Mouse (Mus musculus) liver, embryonic 14.5 days (tissue): ENCODE data around the gene Tmed10. TPM values are rescaled to one million over a fixed set of nuclear protein-coding genes. Genes with fewer than 3 reads are reported as not detected.

Source experiments
- ATAC-seq: fragments of 200-750 bp; cut with Nextera tagmentation; 2 replicates; pipeline ENCODE4 v1.8.0; 2017; ENCODE audit warnings: moderate number of reproducible peaks, mild to moderate bottlenecking, moderate library complexity; ENCODE audit not compliant: insufficient read depth
- DNase-seq, 3 experiments: peaks; one replicate each; pipeline ENCODE4 v3.0.0-alpha.2; 2012 to 2013; ENCODE audit warnings: low read depth in 3 of 3, low spot score in 3 of 3
- H3K27ac ChIP-seq: fragments of 300-500 bp; sonication (generic); 2 replicates; pipeline ENCODE4 v1.5.1; 2014; ENCODE audit warnings: moderate library complexity, mild to moderate bottlenecking, control low read depth, inconsistent platforms
- H3K27me3 ChIP-seq: fragments of 300-500 bp; sonication (generic); 2 replicates; pipeline ENCODE4 v1.6.1; 2014; ENCODE audit warnings: mild to moderate bottlenecking, low read length, moderate library complexity; ENCODE audit not compliant: control insufficient read depth, insufficient read depth
- H3K36me3 ChIP-seq: fragments of 300-500 bp; sonication (generic); replicated peaks from 2 replicates; pipeline ENCODE4 v1.6.1; 2014; ENCODE audit warnings: low read depth; ENCODE audit not compliant: control insufficient read depth, insufficient read depth
- H3K4me1 ChIP-seq, 2 experiments: fragments of 200-500 bp in 1 of 2; fragments of 300-500 bp in 1 of 2; sonication (generic) in 1 of 2; replicated peaks; 2 replicates each; pipeline ENCODE4 v1.6.1; 2012 to 2014; ENCODE audit warnings: antibody characterized with exemption in 1 of 2, inconsistent platforms in 1 of 2, low read length in 1 of 2; ENCODE audit not compliant: control insufficient read depth in 2 of 2, insufficient read depth in 2 of 2
- H3K4me2 ChIP-seq: fragments of 300-500 bp; sonication (generic); 2 replicates; pipeline ENCODE4 v1.6.1; 2014; ENCODE audit warnings: low read depth, mild to moderate bottlenecking, control low read depth, moderate library complexity
- H3K4me3 ChIP-seq, 2 experiments: fragments of 200-500 bp in 1 of 2; fragments of 300-500 bp in 1 of 2; sonication (generic) in 1 of 2; 2 replicates each; pipeline ENCODE4 v1.5.1; 2012 to 2014; ENCODE audit warnings: low read depth in 2 of 2, low read length in 2 of 2, mild to moderate bottlenecking in 2 of 2, control low read depth in 1 of 2, inconsistent platforms in 1 of 2, moderate library complexity in 1 of 2; ENCODE audit not compliant: insufficient read depth in 1 of 2
- H3K9ac ChIP-seq: fragments of 300-500 bp; sonication (generic); replicated peaks from 2 replicates; pipeline ENCODE4 v1.6.1; 2014; ENCODE audit warnings: mild to moderate bottlenecking, control low read depth, moderate library complexity
- H3K9me3 ChIP-seq: fragments of 300-500 bp; sonication (generic); 2 replicates; pipeline ENCODE4 v1.6.1; 2016; ENCODE audit warnings: low read length, mixed read lengths; ENCODE audit not compliant: control insufficient read depth
- CTCF ChIP-seq: IDR thresholded peaks from 2 replicates; pipeline ENCODE4 v1.5.1; 2016; ENCODE audit warnings: antibody characterized with exemption, low read depth, control low read depth
- EP300 ChIP-seq: IDR thresholded peaks from 2 replicates; pipeline ENCODE4 v1.6.1; 2016; ENCODE audit warnings: antibody characterized with exemption, low read depth
- WGBS: fragments of 180-500 bp; shearing (Covaris S2); extraction: QIAGEN DNeasy Blood & Tissue Kit; methylation state at CpG from one replicate; pipeline ENCODE4 v1.1.7; 2014; ENCODE audit not compliant: insufficient replicate concordance; 5-methylcytosine and 5-hydroxymethylcytosine counted together
- polyA plus RNA-seq, 2 experiments: library from polyadenylated mRNA; depleted of rRNA in 1 of 2; stranded (reverse) in 1 of 2; unstranded in 1 of 2; fragments of >200 nt; fragmentation: Nextera tagmentation in 1 of 2; extraction: Ambion mirVana in 1 of 2; gene quantifications; 2 replicates each; pipeline versions ENCODE4 v1.2.1 to v1.2.3; 2012 to 2014

Gene Tmed10
- polyA plus RNA-seq, 2 experiments = 67.2 to 175 TPM

DNA sequence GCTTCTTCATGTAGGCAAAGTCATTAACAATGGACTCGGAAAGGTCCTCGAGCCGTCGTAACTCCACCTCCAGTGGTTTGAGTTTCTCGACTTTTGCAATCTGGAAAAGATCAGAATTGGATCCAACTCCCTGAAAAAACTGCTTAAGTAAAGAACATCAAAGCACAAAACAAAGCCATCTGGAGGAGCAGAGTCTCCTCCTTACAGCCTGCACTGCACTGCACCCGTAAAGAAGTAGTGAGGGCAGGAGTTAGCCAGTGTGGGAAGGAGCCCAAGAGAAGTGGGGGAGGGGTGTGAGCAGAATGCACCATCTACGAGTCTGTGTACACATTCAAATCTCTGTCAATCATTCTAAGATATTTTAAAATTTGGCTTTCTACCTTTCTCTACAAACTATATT is 30.4 kb downstream of the Tmed10 start:
- Histone ChIP-seq H3K4me2 (no peak overlapping the region), H3K9me3 (no peaks in the 10 kb centered on the region), H3K36me3 (peaks cover 18% of the 10 kb centered on the region), H3K27ac (no peak overlapping the region), H3K9ac (no peak overlapping the region), H3K4me3 (no peak overlapping the region), H3K27me3 (no peaks in the 10 kb centered on the region), H3K4me1 (peaks cover 6 to 8% of the 10 kb centered on the region in 2 experiments)
- no peak for ATAC-seq
- no peak for DNase-seq
- 75% methylated on average over 7 of the region's 7 CpGs for WGBS
- no peak for TF ChIP-seq EP300
- no peak for TF ChIP-seq CTCF

DNA sequence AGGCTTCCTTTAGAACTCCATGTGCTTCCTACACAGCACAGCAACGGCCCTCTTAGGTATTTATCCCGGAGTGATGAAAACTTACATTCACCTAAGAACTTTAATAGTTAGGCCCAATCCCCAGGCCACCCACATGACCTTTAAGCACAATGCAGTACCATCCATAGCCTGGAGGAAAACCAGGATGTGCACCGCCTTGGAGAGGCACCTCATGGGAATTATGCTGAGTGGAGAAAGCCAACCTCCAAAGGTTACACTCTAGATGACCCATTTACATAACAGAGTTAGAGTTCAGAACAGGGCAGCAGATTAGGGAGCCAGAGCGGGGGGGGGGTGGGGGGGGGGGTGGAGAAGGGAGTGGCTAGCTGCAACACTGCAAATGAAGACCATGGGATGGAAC is 32.3 kb downstream of the Tmed10 start:
- DNase-seq (no peak), ATAC-seq (no peak)
- no peak overlapping the region for H3K27ac ChIP-seq
- H3K27me3 ChIP-seq = no peaks in the 10 kb centered on the region
- H3K9ac ChIP-seq = no peak overlapping the region
- H3K4me2 ChIP-seq = no peak overlapping the region
- peaks cover 6% of the 10 kb centered on the region for H3K36me3 ChIP-seq
- TF ChIP-seq CTCF = no peak
- no peak overlapping the region for H3K4me3 ChIP-seq
- H3K9me3 ChIP-seq = no peaks in the 10 kb centered on the region
- peaks cover 13 to 17% of the 10 kb centered on the region in 2 experiments for H3K4me1 ChIP-seq
- 69% methylated on average over 4 of the region's 4 CpGs for WGBS

DNA sequence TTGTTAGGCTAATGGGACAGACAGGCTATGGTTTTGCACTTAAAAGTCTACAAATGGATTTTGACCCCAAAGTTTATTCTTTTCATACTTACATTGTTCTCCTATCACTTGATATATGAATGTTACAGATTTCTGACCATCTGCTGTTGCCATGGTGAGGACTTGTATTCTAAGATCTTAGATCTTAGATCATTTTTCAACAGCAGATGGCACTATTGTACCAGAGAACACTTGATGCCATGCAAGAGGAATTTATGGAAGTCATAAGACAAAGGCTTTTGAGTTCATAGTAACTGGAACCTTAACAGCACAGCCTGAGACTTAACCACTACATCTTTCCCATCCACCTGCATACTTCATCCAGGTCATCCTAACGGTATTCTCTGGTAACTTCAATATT is 33.5 kb downstream of the Tmed10 start:
- TF ChIP-seq CTCF = peak; percentile 33; the same call in 1 of the 2 replicates
- TF ChIP-seq EP300 = no peak
- H3K9ac ChIP-seq = no peak overlapping the region
- 43% methylated on average over 1 of the region's 1 CpGs for WGBS
- ATAC-seq = no peak
- H3K27ac ChIP-seq = no peak overlapping the region
- no peaks in the 10 kb centered on the region for H3K27me3 ChIP-seq
- H3K4me3 ChIP-seq = no peak overlapping the region
- H3K4me1 ChIP-seq = peaks cover 15 to 20% of the 10 kb centered on the region in 2 experiments
- H3K36me3 ChIP-seq = peaks cover 6% of the 10 kb centered on the region
- DNase-seq = peak; percentile 52 to 67 (median 54)
- no peaks in the 10 kb centered on the region for H3K9me3 ChIP-seq
- H3K4me2 ChIP-seq = no peak overlapping the region

DNA sequence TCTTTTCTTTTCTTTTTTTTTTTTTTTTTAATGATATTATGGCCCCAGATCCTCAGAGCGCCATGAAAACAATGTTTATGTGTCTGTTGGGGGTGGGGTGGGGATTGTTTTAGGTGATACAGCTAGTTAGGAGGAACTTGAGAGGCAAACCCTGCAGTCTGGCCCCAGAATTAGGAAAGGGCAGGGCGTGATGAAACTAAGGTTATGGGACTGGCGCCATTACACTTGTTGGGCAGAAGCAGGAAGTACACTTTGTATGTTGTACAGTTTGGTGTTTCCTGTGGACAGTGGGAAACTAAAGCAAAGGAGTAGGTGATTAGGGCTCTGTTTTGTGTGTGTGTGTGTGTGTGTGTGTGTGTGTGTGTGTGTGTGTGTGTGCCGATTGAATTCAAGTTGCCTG is 34.7 kb downstream of the Tmed10 start:
- peak in 2 of 3 experiments; percentile 39 to 57 for DNase-seq

DNA sequence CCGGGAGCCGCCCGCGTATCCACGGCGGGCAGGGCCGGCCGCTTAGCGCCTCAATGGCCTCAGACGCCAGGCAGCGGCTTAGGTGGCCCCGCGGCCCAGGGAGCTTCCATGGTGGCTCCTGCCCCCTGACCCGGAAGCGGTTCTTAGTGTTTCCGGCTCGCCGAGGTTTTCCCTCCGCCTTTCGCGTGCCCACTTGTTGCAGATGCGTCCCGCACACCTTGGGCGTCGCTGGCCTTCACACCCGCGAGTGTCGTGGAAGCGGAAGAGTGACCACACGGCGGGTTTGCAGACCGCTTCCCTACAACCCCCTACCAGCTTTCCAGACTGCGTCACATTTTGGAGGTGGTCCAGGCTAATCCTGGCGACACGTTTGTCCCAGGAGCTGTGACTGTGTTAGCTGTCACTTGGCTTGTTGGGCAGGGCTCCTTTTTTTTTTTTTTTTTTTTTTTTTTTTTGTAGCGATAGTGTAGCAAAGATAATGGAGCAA is 35.4 kb downstream of the Tmed10 start, which contains the start of gene Nek9:
Nek9 (minus strand) TSS at position 120 of the 487 bp plus-strand sequence.
- Histone ChIP-seq H3K9ac (peak within 1 kb of the TSS; percentile 80), H3K27ac (peak within 1 kb of the TSS; percentile 57), H3K9me3 (no peaks in the 10 kb centered on the region), H3K36me3 (peaks cover 8% of the 10 kb centered on the region), H3K4me1 (peaks cover 15 to 20% of the 10 kb centered on the region in 2 experiments), H3K27me3 (no peaks in the 10 kb centered on the region), H3K4me3 (peak within 1 kb of the TSS; percentile 85 to 88), H3K4me2 (peak within 1 kb of the TSS; percentile 86)
- no peak for TF ChIP-seq EP300
- no peak for TF ChIP-seq CTCF
- DNase-seq (peak; percentile 85 to 87 (median 85)), ATAC-seq (peak; percentile 85)
- under 1% methylated on average over 36 of the region's 36 CpGs for WGBS

More for the DNA sequence above, 34.7 kb downstream of the Tmed10 start:
- Histone ChIP-seq H3K9me3 (no peaks in the 10 kb centered on the region), H3K36me3 (peaks cover 6% of the 10 kb centered on the region), H3K27me3 (no peaks in the 10 kb centered on the region), H3K4me1 (peaks cover 15 to 20% of the 10 kb centered on the region in 2 experiments), H3K4me2 (peak overlapping the region; percentile 86), H3K4me3 (peak overlapping the region; percentile 28 to 88; a peak in 3 of 4 replicates), H3K27ac (peak overlapping the region; percentile 53), H3K9ac (peak overlapping the region; percentile 27; the same call in 1 of the 2 replicates)
- no peak for ATAC-seq
- no peak; the same call in 1 of the 2 replicates for TF ChIP-seq CTCF
- TF ChIP-seq EP300 = no peak
- WGBS = 13% methylated on average over 4 of the region's 4 CpGs
